Mouse (Mus musculus) lung, postnatal 0 days (tissue): Measurements from ENCODE around the gene Batf. TPM values are rescaled to one million over a fixed set of nuclear protein-coding genes. Genes with fewer than 3 reads are reported as not detected.
"Not testable (repeated sequence)": the region's sequence is repeated elsewhere in the genome, so short reads cannot be mapped to it uniquely, and the experiment has no call there.

Experiments
- ATAC-seq: fragments of 200-750 bp; cut with Nextera tagmentation; 2 replicates; pipeline ENCODE4 v1.8.0; 2017; ENCODE audit warnings: moderate library complexity
- DNase-seq: peaks from one replicate; pipeline ENCODE4 v3.0.0-alpha.2; 2016; ENCODE audit warnings: low spot score
- H3K27ac ChIP-seq: fragments of 300-500 bp; sonication (generic); 2 replicates; pipeline ENCODE4 v1.5.1; 2014; ENCODE audit warnings: antibody characterized with exemption, mild to moderate bottlenecking, low read length, mixed read lengths
- H3K27me3 ChIP-seq: fragments of 300-500 bp; sonication (generic); replicated peaks from 2 replicates; pipeline ENCODE4 v1.6.1; 2014; ENCODE audit warnings: low read length, mixed read lengths; ENCODE audit not compliant: insufficient read depth
- H3K36me3 ChIP-seq: fragments of 300-500 bp; sonication (generic); 2 replicates; pipeline ENCODE4 v1.6.1; 2014; ENCODE audit warnings: low read length, mixed read lengths; ENCODE audit not compliant: insufficient read depth
- H3K4me1 ChIP-seq: fragments of 300-500 bp; sonication (generic); 2 replicates; pipeline ENCODE4 v1.6.1; 2014; ENCODE audit warnings: antibody characterized with exemption, low read depth, low read length, mixed read lengths; ENCODE audit not compliant: insufficient read depth
- H3K4me2 ChIP-seq: fragments of 300-500 bp; sonication (generic); replicated peaks from 2 replicates; pipeline ENCODE4 v1.6.1; 2014; ENCODE audit warnings: low read depth, mild to moderate bottlenecking, low read length, moderate library complexity, mixed read lengths
- H3K4me3 ChIP-seq: fragments of 300-500 bp; sonication (generic); 2 replicates; pipeline ENCODE4 v1.5.1; 2014; ENCODE audit warnings: low read depth, low read length
- H3K9ac ChIP-seq: fragments of 300-500 bp; sonication (generic); replicated peaks from 2 replicates; pipeline ENCODE4 v1.6.1; 2014; ENCODE audit warnings: low read depth, mild to moderate bottlenecking
- H3K9me3 ChIP-seq: fragments of 300-500 bp; sonication (generic); 2 replicates; pipeline ENCODE4 v1.6.1; 2016; ENCODE audit warnings: low read length, mixed read lengths
- CTCF ChIP-seq: IDR thresholded peaks from 2 replicates; pipeline ENCODE4 v1.5.1; 2016; ENCODE audit warnings: antibody characterized with exemption, mild to moderate bottlenecking
- EP300 ChIP-seq: IDR thresholded peaks from 2 replicates; pipeline ENCODE4 v1.6.1; 2016; ENCODE audit warnings: antibody characterized with exemption, mild to moderate bottlenecking, control low read depth
- WGBS: fragments of 180-500 bp; shearing (Covaris S2); extraction: QIAGEN DNeasy Blood & Tissue Kit; methylation state at CpG from one replicate; pipeline ENCODE4 v1.1.7; 2014; 5-methylcytosine and 5-hydroxymethylcytosine counted together
- polyA plus RNA-seq: library from polyadenylated mRNA; unstranded; fragments of >200 nt; fragmentation: Nextera tagmentation; extraction: Ambion mirVana; gene quantifications from 2 replicates; pipeline ENCODE4 v1.2.1, GENCODE M21; 2015

Gene Batf
- polyA plus RNA-seq, 1 experiment from 2014 or later, result 27.9 TPM

GRCm38 (mm10) chr12:85641564-85641931 is 44.9 kb upstream of the Batf start:
- DNase-seq (no peak), ATAC-seq (no peak)
- TF ChIP-seq CTCF (no peak), EP300 (no peak)
- Histone ChIP-seq H3K27me3 (no peaks in the 10 kb centered on the region), H3K9me3 (no peaks in the 10 kb centered on the region), H3K4me1 (peaks cover 30% of the 10 kb centered on the region), H3K27ac (no peak overlapping the region), H3K9ac (no peak overlapping the region), H3K4me2 (no peak overlapping the region), H3K36me3 (no peaks in the 10 kb centered on the region), H3K4me3 (no peak overlapping the region)
- WGBS, result 45% methylated on average over 4 of the region's 4 CpGs

- no peak overlapping the region for H3K4me3 ChIP-seq
- DNase-seq (peak; percentile 52), ATAC-seq (no peak)
- peaks cover 26% of the 10 kb centered on the region for H3K4me1 ChIP-seq
- 72% methylated on average over 5 of the region's 5 CpGs for WGBS
- no peaks in the 10 kb centered on the region for H3K36me3 ChIP-seq
- TF ChIP-seq CTCF (no peak), EP300 (no peak)
- no peaks in the 10 kb centered on the region for H3K27me3 ChIP-seq
- H3K9me3 ChIP-seq, result no peaks in the 10 kb centered on the region
- no peak overlapping the region for H3K27ac ChIP-seq
- H3K4me2 ChIP-seq, result no peak overlapping the region
- no peak overlapping the region for H3K9ac ChIP-seq
Observed at GRCm38 (mm10) chr12:85643735-85644134, 42.7 kb upstream of the Batf start.

GRCm38 (mm10) chr12:85645664-85646063 is 40.8 kb upstream of the Batf start:
- DNase-seq (peak; percentile 30), ATAC-seq (no peak)
- H3K9ac ChIP-seq, result no peak overlapping the region
- no peaks in the 10 kb centered on the region for H3K9me3 ChIP-seq
- TF ChIP-seq EP300, result no peak
- TF ChIP-seq CTCF, result peak; percentile 64
- 94% methylated on average over 4 of the region's 4 CpGs for WGBS
- peaks cover 11% of the 10 kb centered on the region; the same call in 1 of the 2 replicates for H3K4me1 ChIP-seq
- H3K27ac ChIP-seq, result no peak overlapping the region
- H3K36me3 ChIP-seq, result no peaks in the 10 kb centered on the region
- H3K4me3 ChIP-seq, result no peak overlapping the region
- H3K4me2 ChIP-seq, result no peak overlapping the region
- no peaks in the 10 kb centered on the region for H3K27me3 ChIP-seq

- no peaks in the 10 kb centered on the region for H3K4me1 ChIP-seq
- TF ChIP-seq EP300, result no peak
- TF ChIP-seq CTCF, result peak; percentile 69
- DNase-seq (peak; percentile 52), ATAC-seq (peak; percentile 44; the same call in 1 of the 2 replicates)
- H3K4me3 ChIP-seq, result no peak overlapping the region
- H3K4me2 ChIP-seq, result no peak overlapping the region
- no peaks in the 10 kb centered on the region for H3K9me3 ChIP-seq
- no peak overlapping the region for H3K27ac ChIP-seq
- H3K36me3 ChIP-seq, result no peaks in the 10 kb centered on the region
- H3K9ac ChIP-seq, result no peak overlapping the region
- no peaks in the 10 kb centered on the region for H3K27me3 ChIP-seq
- WGBS, result 32% methylated on average over 10 of the region's 10 CpGs
Observed at GRCm38 (mm10) chr12:85647346-85647745, 39.1 kb upstream of the Batf start.

- ATAC-seq, result no peak
- H3K27ac ChIP-seq, result no peak overlapping the region
- DNase-seq, result no peak
- H3K9me3 ChIP-seq, result no peaks in the 10 kb centered on the region
- 58% methylated on average over 1 of the region's 1 CpGs for WGBS
- H3K27me3 ChIP-seq, result no peaks in the 10 kb centered on the region
- H3K9ac ChIP-seq, result no peak overlapping the region
- H3K36me3 ChIP-seq, result no peaks in the 10 kb centered on the region
- H3K4me1 ChIP-seq, result no peaks in the 10 kb centered on the region
- no peak for TF ChIP-seq EP300
- TF ChIP-seq CTCF, result no peak
- H3K4me2 ChIP-seq, result no peak overlapping the region
- no peak overlapping the region for H3K4me3 ChIP-seq
Observed at GRCm38 (mm10) chr12:85647955-85648354, 38.5 kb upstream of the Batf start.

GRCm38 (mm10) chr12:85659319-85659718 is 27.1 kb upstream of the Batf start:
- no peak for TF ChIP-seq CTCF
- no peak for TF ChIP-seq EP300
- Histone ChIP-seq H3K9ac (no peak overlapping the region), H3K4me2 (no peak overlapping the region), H3K27me3 (no peaks in the 10 kb centered on the region), H3K27ac (no peak overlapping the region), H3K36me3 (no peaks in the 10 kb centered on the region), H3K4me1 (no peaks in the 10 kb centered on the region), H3K4me3 (no peak overlapping the region), H3K9me3 (no peaks in the 10 kb centered on the region)
- DNase-seq (peak; percentile 60), ATAC-seq (no peak)
- 19% methylated on average over 2 of the region's 2 CpGs for WGBS

GRCm38 (mm10) chr12:85660855-85661254 is 25.6 kb upstream of the Batf start:
- Histone ChIP-seq H3K36me3 (no peaks in the 10 kb centered on the region), H3K4me3 (no peak overlapping the region), H3K9ac (no peak overlapping the region), H3K9me3 (no peaks in the 10 kb centered on the region), H3K27ac (no peak overlapping the region), H3K4me2 (no peak overlapping the region), H3K27me3 (no peaks in the 10 kb centered on the region), H3K4me1 (no peaks in the 10 kb centered on the region)
- 76% methylated on average over 12 of the region's 12 CpGs for WGBS
- DNase-seq, result no peak
- ATAC-seq, result no peak
- no peak for TF ChIP-seq EP300
- no peak for TF ChIP-seq CTCF

- H3K27ac ChIP-seq, H3K4me2 ChIP-seq, ATAC-seq, H3K9me3 ChIP-seq, H3K9ac ChIP-seq, H3K27me3 ChIP-seq, H3K4me1 ChIP-seq, H3K4me3 ChIP-seq, DNase-seq, H3K36me3 ChIP-seq: not testable (repeated sequence)
- WGBS, result 72% methylated on average over 8 of the region's 8 CpGs
Observed at GRCm38 (mm10) chr12:85662232-85662631, 24.2 kb upstream of the Batf start.
